Mouse (Mus musculus) thymus, postnatal 0 days (tissue): ENCODE results near the gene Retsat. TPM values are rescaled to one million over a fixed set of nuclear protein-coding genes. Genes with fewer than 3 reads are reported as not detected.

Source experiments
- DNase-seq: peaks from one replicate; pipeline ENCODE4 v3.0.0-alpha.2; 2015; ENCODE audit warnings: low spot score
- polyA plus RNA-seq: library from polyadenylated mRNA; unstranded; fragments of >200 nt; fragmentation: Nextera tagmentation; extraction: Ambion mirVana; gene quantifications from 2 replicates; pipeline ENCODE4 v1.2.1, GENCODE M21; 2015

Gene Retsat
- polyA plus RNA-seq, 1 experiment from 2014 or later = 10.5 TPM

GRCm38 (mm10) chr6:72658006-72658405, 59.7 kb downstream of the Retsat start:
- DNase-seq = peak; percentile 40

Other genes starting within 250 kb of the Retsat start
- 1.6 and 1.9 TPM in 2 replicates for gene Tmem150a, start 243.0 kb upstream of the Retsat start, polyA plus RNA-seq
- 135 and 138 TPM in 2 replicates for gene Rnf181, start 231.5 kb upstream of the Retsat start, polyA plus RNA-seq
- 24.7 and 29.0 TPM in 2 replicates for gene Vamp5, start 218.0 kb upstream of the Retsat start, polyA plus RNA-seq
- 160 and 167 TPM in 2 replicates for gene Vamp8, start 207.8 kb upstream of the Retsat start, polyA plus RNA-seq
- gene Ggcx, start 184.2 kb upstream of the Retsat start, polyA plus RNA-seq = 7.0 and 7.3 TPM in 2 replicates
- gene Mat2a, start 158.9 kb upstream of the Retsat start, polyA plus RNA-seq = 356 and 359 TPM in 2 replicates
- gene Sh2d6, start 76.8 kb upstream of the Retsat start, polyA plus RNA-seq = 0.14 and 0.23 TPM in 2 replicates
- 62.4 and 63.4 TPM in 2 replicates for gene Capg, start 54.1 kb upstream of the Retsat start, polyA plus RNA-seq
- gene Elmod3, start 62 bp upstream of the Retsat start, polyA plus RNA-seq = 11.8 and 13.9 TPM in 2 replicates
- 43.9 and 44.1 TPM in 2 replicates for gene Tgoln1, start 18.5 kb downstream of the Retsat start, polyA plus RNA-seq
- gene Tcf7l1, start 190.8 kb downstream of the Retsat start, polyA plus RNA-seq = 4.3 and 4.4 TPM in 2 replicates